Mouse (Mus musculus) lung, adult 2 months (tissue): Measurements from ENCODE around the gene Smyd2.

Experiments
- CTCF ChIP-seq: fragments of 200-500 bp; IDR thresholded peaks from 2 replicates; pipeline ENCODE4 v1.5.1; 2011; ENCODE audit warnings: mild to moderate bottlenecking, low read length, control low read depth; ENCODE audit not compliant: insufficient read depth
- POLR2A ChIP-seq: fragments of 200-500 bp; IDR thresholded peaks from 2 replicates; pipeline ENCODE4 v1.6.1; 2011; ENCODE audit warnings: low read depth, mild to moderate bottlenecking, control low read depth, low read length, borderline replicate concordance; ENCODE audit errors: extremely low read depth

GRCm38 (mm10) chr1:189913093-189913760, 8.9 kb downstream of the Smyd2 start:
- no peak for TF ChIP-seq CTCF
- no peak for TF ChIP-seq POLR2A
